Mouse (Mus musculus) CH12.LX (cell line): ENCODE measurements around the gene Srp9. TPM values are rescaled to one million over a fixed set of nuclear protein-coding genes. Genes with fewer than 3 reads are reported as not detected.

Source experiments
- DNase-seq: peaks from one replicate; pipeline ENCODE4 v3.0.0-alpha.2; 2013; ENCODE audit errors: extremely low read depth
- H3K27ac ChIP-seq: 2 replicates; pipeline ENCODE4 v1.5.1; 2012; ENCODE audit warnings: low read depth, mild to moderate bottlenecking, control low read depth, moderate library complexity; ENCODE audit not compliant: insufficient read depth
- H3K27me3 ChIP-seq: replicated peaks from 2 replicates; pipeline ENCODE3; 2012; ENCODE audit warnings: inconsistent platforms
- H3K36me3 ChIP-seq, 2 experiments: replicated peaks in 1 of 2; 2 replicates each; pipeline versions ENCODE3 to v1.6.1; 2012; ENCODE audit warnings: inconsistent platforms in 1 of 2, low read length in 1 of 2, mild to moderate bottlenecking in 1 of 2, mixed read lengths in 1 of 2, moderate library complexity in 1 of 2; ENCODE audit not compliant: control insufficient read depth in 1 of 2, insufficient read depth in 1 of 2
- H3K4me1 ChIP-seq, 2 experiments: 2 replicates each; pipeline ENCODE4 v1.6.1; 2012; ENCODE audit warnings: inconsistent platforms in 1 of 2, moderate library complexity in 1 of 2; ENCODE audit not compliant: insufficient read depth in 2 of 2, control insufficient read depth in 1 of 2
- H3K4me2 ChIP-seq: 2 replicates; pipeline ENCODE4 v1.6.1; 2012; ENCODE audit warnings: low read depth, mild to moderate bottlenecking, control low read depth; ENCODE audit not compliant: poor library complexity, insufficient read depth, severe bottlenecking
- H3K4me3 ChIP-seq, 3 experiments: fragments of 150-350 bp in 1 of 3; sonication (generic) in 1 of 3; replicated peaks in 1 of 3; 2 replicates each; pipeline versions ENCODE3 to v1.5.1; 2011 to 2012; ENCODE audit warnings: low read depth in 2 of 3, low read length in 2 of 3, mild to moderate bottlenecking in 2 of 3, moderate library complexity in 2 of 3, control low read depth in 1 of 3, improper control_type of control experiment in 1 of 3, inconsistent platforms in 1 of 3, mixed read lengths in 1 of 3; ENCODE audit not compliant: poor library complexity in 1 of 3
- H3K79me2 ChIP-seq: replicated peaks from 2 replicates; pipeline ENCODE4 v1.6.1; 2012; ENCODE audit warnings: mild to moderate bottlenecking, moderate library complexity; ENCODE audit not compliant: control insufficient read depth, poor library complexity, insufficient read depth, severe bottlenecking; ENCODE audit errors: extremely low read depth
- H3K9ac ChIP-seq: 2 replicates; pipeline ENCODE4 v1.6.1; 2012; ENCODE audit warnings: low read depth, mild to moderate bottlenecking, control low read depth, moderate library complexity; ENCODE audit not compliant: insufficient read depth
- H3K9me3 ChIP-seq: replicated peaks from 2 replicates; pipeline ENCODE3; 2012; ENCODE audit warnings: low read length, inconsistent platforms, mixed read lengths
- BHLHE40 ChIP-seq: IDR thresholded peaks from 2 replicates; pipeline ENCODE4 v1.6.1; 2011; ENCODE audit warnings: mild to moderate bottlenecking, low read depth, low read length, improper control_type of control experiment
- CHD1 ChIP-seq: IDR thresholded peaks from 2 replicates; pipeline ENCODE4 v1.6.1; 2012; ENCODE audit warnings: low read depth, low read length, improper control_type of control experiment, inconsistent platforms
- CTCF ChIP-seq, 2 experiments: IDR thresholded peaks in 1 of 2; conservative IDR thresholded peaks in 1 of 2; 2 replicates each; pipeline ENCODE4 v1.5.1; 2011 to 2012; ENCODE audit warnings: low read depth in 2 of 2, low read length in 2 of 2, improper control_type of control experiment in 1 of 2, inconsistent platforms in 1 of 2, mild to moderate bottlenecking in 1 of 2, moderate library complexity in 1 of 2
- E2F4 ChIP-seq: IDR thresholded peaks from 2 replicates; pipeline ENCODE4 v1.6.1; 2011; ENCODE audit warnings: low read depth, low read length, improper control_type of control experiment; ENCODE audit not compliant: insufficient replicate concordance
- ELF1 ChIP-seq: IDR thresholded peaks from 2 replicates; pipeline ENCODE4 v1.6.1; 2014; ENCODE audit warnings: low read depth, mild to moderate bottlenecking, inconsistent platforms, low read length, improper control_type of control experiment
- GABPA ChIP-seq: IDR thresholded peaks from 2 replicates; pipeline ENCODE4 v1.6.1; 2012; ENCODE audit warnings: low read depth, low read length, improper control_type of control experiment, inconsistent platforms; ENCODE audit not compliant: insufficient replicate concordance
- HCFC1 ChIP-seq: IDR thresholded peaks from 2 replicates; pipeline ENCODE4 v1.6.1; 2012; ENCODE audit warnings: low read depth, mild to moderate bottlenecking, inconsistent platforms, low read length, improper control_type of control experiment
- IRF4 ChIP-seq: IDR thresholded peaks from 2 replicates; pipeline ENCODE4 v1.6.1; 2014; ENCODE audit warnings: low read depth, mild to moderate bottlenecking, inconsistent platforms, low read length, improper control_type of control experiment
- KAT2A ChIP-seq: IDR thresholded peaks from 2 replicates; pipeline ENCODE4 v1.6.1; 2012; ENCODE audit warnings: low read length, improper control_type of control experiment, inconsistent platforms; ENCODE audit not compliant: insufficient replicate concordance
- MAX ChIP-seq: IDR thresholded peaks from 2 replicates; pipeline ENCODE4 v1.6.1; 2011; ENCODE audit warnings: low read length, improper control_type of control experiment
- MEF2A ChIP-seq: IDR thresholded peaks from 2 replicates; pipeline ENCODE4 v1.6.1; 2014; ENCODE audit warnings: low read depth, mild to moderate bottlenecking, inconsistent platforms, low read length, improper control_type of control experiment, borderline replicate concordance
- MXI1 ChIP-seq: IDR thresholded peaks from 2 replicates; pipeline ENCODE4 v1.6.1; 2011; ENCODE audit warnings: mild to moderate bottlenecking, low read depth, low read length, improper control_type of control experiment
- MYC ChIP-seq: IDR thresholded peaks from 2 replicates; pipeline ENCODE4 v1.6.1; 2011; ENCODE audit warnings: low read depth, mild to moderate bottlenecking, improper control_type of control experiment, low read length
- NELFE ChIP-seq: IDR thresholded peaks from 2 replicates; pipeline ENCODE4 v1.6.1; 2011; ENCODE audit warnings: low read depth, low read length, improper control_type of control experiment
- PAX5 ChIP-seq: IDR thresholded peaks from 2 replicates; pipeline ENCODE4 v1.6.1; 2012; ENCODE audit warnings: low read length, inconsistent platforms, mixed read lengths
- POLR2A ChIP-seq: IDR thresholded peaks from 2 replicates; pipeline ENCODE4 v1.6.1; 2011; ENCODE audit warnings: low read depth, mild to moderate bottlenecking, improper control_type of control experiment, low read length
- POLR2AphosphoS2 ChIP-seq: IDR thresholded peaks from 2 replicates; pipeline ENCODE4 v1.6.1; 2011; ENCODE audit warnings: low read depth, low read length, improper control_type of control experiment
- TBP ChIP-seq: conservative IDR thresholded peaks from 2 replicates; pipeline ENCODE4 v1.6.1; 2011; ENCODE audit warnings: low read depth, low read length, improper control_type of control experiment
- TCF12 ChIP-seq: IDR thresholded peaks from 2 replicates; pipeline ENCODE4 v1.6.1; 2014; ENCODE audit warnings: low read depth, mild to moderate bottlenecking, inconsistent platforms, low read length, improper control_type of control experiment
- UBTF ChIP-seq: IDR thresholded peaks from 2 replicates; pipeline ENCODE4 v1.6.1; 2012; ENCODE audit warnings: low read depth, mild to moderate bottlenecking, inconsistent platforms, low read length, improper control_type of control experiment, moderate library complexity
- USF1 ChIP-seq: IDR thresholded peaks from 2 replicates; pipeline ENCODE4 v1.6.1; 2014; ENCODE audit warnings: low read depth, mild to moderate bottlenecking, inconsistent platforms, low read length, improper control_type of control experiment
- USF2 ChIP-seq: conservative IDR thresholded peaks from 2 replicates; pipeline ENCODE4 v1.6.1; 2011; ENCODE audit warnings: low read depth, low read length, improper control_type of control experiment
- ZC3H11A ChIP-seq: IDR thresholded peaks from 2 replicates; pipeline ENCODE4 v1.6.1; 2012; ENCODE audit warnings: low read depth, mild to moderate bottlenecking, inconsistent platforms, low read length, improper control_type of control experiment
- dilution Hi-C: fragments of 300-500 bp; cut with MboI; formaldehyde crosslinking; loops from 2 replicates; pipeline ENCODE4 v1.14.3; 2020; ENCODE audit warnings: low sequenced_read_pairs; ENCODE audit not compliant: extremely low pct_unique_long_range_greater_than_20kb, extremely low pct_ligation_motif_present
- in situ Hi-C: fragments of 300-500 bp; cut with MboI; formaldehyde crosslinking; loops from 3 replicates; pipeline ENCODE4 v1.14.3; 2019; ENCODE audit warnings: low sequenced_read_pairs, low pct_ligation_motif_present, low pct_unique_long_range_greater_than_20kb, mixed read lengths
- polyA plus RNA-seq: library from polyadenylated mRNA; unstranded; fragments of >175 nt; gene quantifications from 2 replicates; pipeline ENCODE4 v1.2.1, GENCODE M21; 2012; ENCODE audit warnings: low read depth; ENCODE audit not compliant: insufficient read length
- total RNA-seq, 2 experiments: library from RNA; depleted of rRNA; stranded (reverse); fragments of 300-350 nt in 1 of 2; fragments of >200 nt in 1 of 2; gene quantifications; 2 replicates each; pipeline ENCODE4 v1.2.3; 2012 to 2014

Srp9 gene
- total and polyA plus RNA-seq, 3 experiments = 135 to 221 (median 138) TPM

GRCm38 (mm10) chr1:182091746-182092412 lies 32.7 kb upstream of the Srp9 start:
- TF ChIP-seq MXI1 = no peak
- TF ChIP-seq BHLHE40 = no peak
- TF ChIP-seq MAX = no peak
- no peak for TF ChIP-seq PAX5
- TF ChIP-seq MEF2A = no peak
- TF ChIP-seq POLR2AphosphoS2 = no peak
- no peak for TF ChIP-seq ELF1
- no peak for TF ChIP-seq NELFE
- no peak for TF ChIP-seq POLR2A
- TF ChIP-seq GABPA = no peak
- TF ChIP-seq HCFC1 = no peak
- no peak for TF ChIP-seq USF1
- no peak for TF ChIP-seq E2F4
- no peak for TF ChIP-seq IRF4
- TF ChIP-seq UBTF = no peak
- TF ChIP-seq KAT2A = no peak
- TF ChIP-seq TCF12 = no peak
- no peak for TF ChIP-seq ZC3H11A
- no peak overlapping the region for H3K9ac ChIP-seq
- H3K4me2 ChIP-seq = no peak overlapping the region
- H3K4me3 ChIP-seq = no peak overlapping the region
- dilution Hi-C loops = no loop called here
- no peak overlapping the region for H3K27ac ChIP-seq
- in situ Hi-C loops = no loop called here
- peaks cover 39 to 71% of the 10 kb centered on the region in 2 experiments for H3K4me1 ChIP-seq
- H3K79me2 ChIP-seq = no peaks in the 10 kb centered on the region; the same call in 1 of the 2 replicates
- H3K27me3 ChIP-seq = no peaks in the 10 kb centered on the region
- no peak for DNase-seq
- no peaks in the 10 kb centered on the region for H3K9me3 ChIP-seq
- no peaks in the 10 kb centered on the region for H3K36me3 ChIP-seq

DNA sequence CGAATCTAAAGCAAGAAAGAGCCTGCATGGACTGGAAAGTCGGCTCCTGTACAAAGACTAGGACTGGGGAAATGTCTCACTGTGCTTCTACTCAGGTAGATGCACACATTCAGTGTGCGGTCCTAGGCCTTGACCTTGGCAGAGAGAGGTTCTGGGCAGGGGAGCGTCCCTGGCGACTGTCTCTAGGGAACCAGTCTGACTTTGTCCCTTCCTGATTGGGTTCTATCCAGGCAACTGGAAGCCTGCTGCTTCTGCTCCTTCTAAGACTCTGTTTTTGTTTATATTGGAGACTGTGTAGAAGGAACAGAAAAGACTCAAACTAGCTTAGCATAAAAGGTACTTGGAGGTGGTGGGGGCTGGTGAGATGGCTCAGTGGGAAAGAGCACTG lies 32.1 kb upstream of the Srp9 start:
- TF ChIP-seq ELF1 (no peak), CHD1 (no peak), USF2 (no peak), BHLHE40 (no peak), UBTF (no peak), MAX (no peak), CTCF (conservative IDR thresholded peaks at IDR 0.05 in 1 of 2, IDR thresholded peaks at IDR 0.05 in 1 of 2; ENCODE audit: low read depth in 2 of 2, low read length in 2 of 2) (no peak), PAX5 (no peak), IRF4 (no peak), MYC (no peak), POLR2A (no peak), TBP (no peak), TCF12 (no peak)
- no peaks in the 10 kb centered on the region for H3K27me3 ChIP-seq
- DNase-seq = no peak
- H3K4me2 ChIP-seq = no peak overlapping the region
- H3K9me3 ChIP-seq = no peaks in the 10 kb centered on the region
- no peak overlapping the region for H3K4me3 ChIP-seq
- in situ Hi-C loops = no loop called here
- H3K9ac ChIP-seq = no peak overlapping the region
- H3K4me1 ChIP-seq = peaks cover 37 to 69% of the 10 kb centered on the region in 2 experiments
- H3K36me3 ChIP-seq = no peaks in the 10 kb centered on the region
- no peak overlapping the region for H3K27ac ChIP-seq
- dilution Hi-C loops = no loop called here
- H3K79me2 ChIP-seq = no peaks in the 10 kb centered on the region; the same call in 1 of the 2 replicates
